Mouse (Mus musculus) myocyte (in vitro differentiated cells): ENCODE results near the gene Ibsp.

Experiments used
- E2F4 ChIP-seq: IDR thresholded peaks from one replicate; pipeline ENCODE4 v1.6.1; 2011; ENCODE audit warnings: mild to moderate bottlenecking, control low read depth, moderate library complexity; ENCODE audit not compliant: insufficient read depth
- MAX ChIP-seq: IDR thresholded peaks from one replicate; pipeline ENCODE4 v1.6.1; 2011; ENCODE audit warnings: low read depth, mild to moderate bottlenecking, control low read depth
- MYOD1 ChIP-seq, 3 experiments: IDR thresholded peaks; one replicate each; pipeline ENCODE4 v1.6.1; 2011; ENCODE audit warnings: control low read depth in 2 of 3, low read depth in 2 of 3, mild to moderate bottlenecking in 2 of 3, moderate library complexity in 1 of 3; ENCODE audit not compliant: insufficient read length in 2 of 3, control insufficient read depth in 1 of 3
- POLR2A ChIP-seq: IDR thresholded peaks from one replicate; pipeline ENCODE4 v1.6.1; 2011; ENCODE audit warnings: low read depth, mild to moderate bottlenecking, control low read depth, moderate library complexity; ENCODE audit not compliant: insufficient read length
- TCF12 ChIP-seq: IDR thresholded peaks from one replicate; pipeline ENCODE4 v1.6.1; 2011; ENCODE audit warnings: mild to moderate bottlenecking, control low read depth; ENCODE audit not compliant: poor library complexity, insufficient read depth, severe bottlenecking
- USF1 ChIP-seq: IDR thresholded peaks from one replicate; pipeline ENCODE4 v1.6.1; 2011; ENCODE audit warnings: low read depth, mild to moderate bottlenecking, control low read depth, moderate library complexity

- TF ChIP-seq E2F4 (no peak), POLR2A (no peak), TCF12 (no peak), USF1 (no peak), MAX (no peak), MYOD1 (IDR thresholded peaks at IDR 0.05; ENCODE audit: control insufficient read depth in 1 of 3, insufficient read length in 2 of 3, low read depth in 2 of 3) (no peak)
These were observed 47.2 kb upstream of the Ibsp start for GRCm38 (mm10) chr5:104251811-104252210.
